Mouse (Mus musculus): ENCODE data around the gene Bglap.

The Bglap gene

DNA sequence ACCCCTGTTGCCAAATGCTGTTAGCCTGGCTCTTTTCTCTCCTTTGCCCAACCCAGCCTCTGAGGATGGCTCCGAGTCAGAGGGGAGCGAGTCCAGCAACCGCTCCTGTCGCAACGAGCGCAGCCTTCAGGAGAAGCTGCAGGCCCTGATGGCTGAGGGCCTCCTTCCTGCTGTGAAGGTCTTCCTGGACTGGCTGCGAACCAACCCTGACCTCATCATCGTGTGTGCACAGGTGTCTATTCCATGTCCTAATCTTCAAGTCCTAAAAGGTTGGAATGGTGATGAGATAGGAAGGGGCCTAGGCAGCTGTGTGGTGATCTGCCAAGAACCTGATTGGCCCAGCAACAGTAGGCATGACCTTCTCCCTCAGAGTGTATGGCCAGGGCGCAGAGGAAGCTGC is 31.4 kb downstream of the Bglap start:
- in situ Hi-C loops (cut with MboI, MseI): loop anchor here in 1 of 2 experiments (10.0 kb wide), 1 partner anchor 342 kb away; no protein-coding TSS in a partner anchor

DNA sequence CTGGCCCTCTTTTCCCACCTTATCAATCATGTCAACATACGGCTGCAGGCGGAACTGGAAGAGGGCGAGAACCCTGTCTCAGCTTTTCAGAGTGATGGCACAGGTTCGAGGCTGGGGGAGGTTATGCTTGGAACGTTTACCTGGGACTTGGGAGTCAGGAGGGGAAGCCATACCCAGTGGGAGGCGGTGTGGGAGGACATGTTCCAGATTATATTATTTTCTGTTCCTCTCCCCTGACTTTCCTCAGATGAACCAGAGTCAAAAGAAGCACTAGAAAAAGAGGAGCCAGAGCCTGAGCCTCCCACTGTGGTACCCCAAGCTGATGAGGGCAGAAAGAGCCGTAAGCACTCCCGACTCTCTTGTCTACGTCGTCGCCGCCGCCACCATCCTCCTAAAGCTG is 33.5 kb downstream of the Bglap start:
- in situ Hi-C loops (cut with MboI, MseI): loop anchor here in 1 of 2 experiments (10.0 kb wide), 1 partner anchor 344 kb away; no protein-coding TSS in a partner anchor

DNA sequence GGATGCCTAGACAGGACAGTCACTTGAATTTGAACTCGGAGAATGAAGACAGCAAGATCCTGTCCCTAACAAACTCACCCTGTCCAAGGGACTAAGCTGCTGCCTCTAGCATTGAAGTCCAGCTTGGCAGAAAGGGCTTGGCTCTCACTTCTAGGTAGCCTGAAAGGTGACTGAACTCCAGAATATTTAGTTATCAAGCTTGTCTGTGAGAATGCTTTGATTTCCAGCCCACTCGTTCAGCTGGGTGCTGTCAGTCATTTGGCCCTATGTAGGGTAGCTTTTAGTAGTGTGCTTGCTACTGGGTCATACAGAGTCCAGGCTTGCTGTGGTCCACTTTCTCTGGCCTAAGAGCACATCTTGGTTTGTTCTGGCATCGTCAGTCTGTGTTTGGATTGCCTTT is 45.3 kb downstream of the Bglap start:
- in situ Hi-C loops (cut with MboI, MseI): no loop called here

DNA sequence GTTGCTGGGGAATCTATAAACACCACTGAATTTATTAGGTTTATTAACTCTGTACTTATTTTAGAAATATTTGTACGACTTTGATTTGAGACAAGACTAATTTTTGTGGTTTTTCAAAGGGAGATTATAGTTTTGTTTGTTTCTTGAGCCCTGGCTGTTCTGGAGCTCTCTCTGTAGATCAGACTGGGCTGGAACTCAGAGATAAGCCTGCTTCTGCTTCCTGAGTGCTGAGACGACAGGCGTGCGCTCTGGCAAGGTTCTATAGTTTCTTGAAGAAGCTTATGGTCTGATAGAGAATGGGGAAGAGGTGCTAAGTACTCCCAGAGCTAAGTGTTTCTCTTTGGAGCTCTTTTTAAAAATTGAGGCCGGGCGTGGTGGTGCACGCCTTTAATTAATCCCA is 45.9 kb downstream of the Bglap start:
- in situ Hi-C loops (cut with MboI, MseI): no loop called here

DNA sequence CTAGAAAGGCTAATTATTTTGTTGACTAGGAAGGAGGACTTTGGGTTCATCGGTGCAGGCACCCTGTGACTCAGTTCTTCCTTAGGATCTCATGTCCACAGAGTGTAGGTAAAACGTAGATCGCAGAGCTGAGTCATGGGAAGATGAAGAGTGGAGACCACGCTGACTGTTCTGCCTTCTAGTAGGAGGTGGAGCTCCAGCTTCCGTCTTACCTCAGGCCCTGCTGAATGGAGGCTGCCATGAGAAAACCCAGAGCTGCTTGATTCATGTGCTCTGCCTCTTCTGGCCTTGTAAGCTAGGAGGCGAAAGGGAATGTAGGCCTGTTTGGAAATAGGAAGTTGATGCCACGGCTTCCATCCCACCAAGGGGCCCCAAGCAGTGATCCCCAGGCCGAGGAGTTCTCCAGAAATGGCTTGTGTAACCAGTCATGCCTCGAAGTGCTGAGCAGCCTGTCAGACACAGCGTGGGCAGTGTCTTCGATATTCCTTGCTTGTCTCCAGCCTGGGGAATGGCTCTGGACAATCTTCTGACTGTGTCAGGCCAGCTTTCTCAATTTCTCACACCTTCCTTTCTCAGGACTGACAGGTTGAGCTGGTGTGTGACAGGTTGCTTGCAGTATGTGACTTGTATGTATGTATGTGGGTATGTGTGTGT is 46.8 kb downstream of the Bglap start:
- in situ Hi-C loops (cut with MboI, MseI): no loop called here

DNA sequence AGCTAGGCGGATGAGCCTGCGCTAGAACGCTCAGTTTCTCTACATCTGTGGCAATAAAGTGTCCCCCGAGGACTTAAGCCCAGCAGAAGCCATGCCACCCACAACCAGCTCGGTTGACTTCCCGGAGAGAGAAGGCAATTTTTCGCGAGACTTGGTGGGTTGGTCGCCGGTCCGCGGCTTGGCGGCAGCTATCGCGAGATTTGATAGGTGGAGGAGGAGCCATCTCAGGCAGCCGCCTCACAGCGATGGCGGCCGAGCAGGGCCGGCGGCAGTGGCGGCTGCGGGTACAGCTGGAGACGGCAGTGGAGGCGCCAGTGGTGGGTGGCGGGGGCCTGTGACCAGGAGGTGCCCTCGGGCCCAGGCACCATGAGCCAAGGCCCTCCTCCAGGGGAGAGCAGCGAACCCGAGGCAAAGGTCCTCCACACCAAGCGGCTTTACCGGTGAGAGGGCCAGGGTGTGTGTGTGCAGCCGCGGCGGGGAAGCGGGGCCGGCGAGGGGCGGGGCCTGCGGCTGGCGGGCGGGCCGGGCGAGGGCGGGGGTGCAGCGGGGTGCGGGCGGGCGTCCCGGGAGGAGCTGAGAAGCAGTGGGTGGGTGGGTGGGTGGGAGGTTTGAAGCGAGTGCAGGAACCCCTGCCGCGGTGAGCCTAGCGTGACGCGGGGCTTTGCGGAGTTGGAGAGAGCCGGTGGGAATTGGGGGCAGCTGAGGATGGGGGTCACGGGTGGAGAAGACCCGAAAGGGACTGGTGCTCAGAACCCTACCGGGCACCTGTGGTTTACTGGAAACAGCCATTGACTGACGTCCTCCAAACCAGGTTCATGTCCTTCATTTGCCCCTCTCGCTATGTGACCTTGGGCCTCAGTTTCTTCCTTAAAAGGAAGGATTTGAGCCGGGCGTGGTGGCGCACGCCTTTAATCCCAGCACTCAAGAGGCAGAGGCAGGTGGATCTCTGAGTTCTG is 47.9 kb downstream of the Bglap start, which contains the start of the genes Tmem79 and Smg5:
Gene Tmem79 (minus strand): TSS at position 91 of the 956 bp plus-strand sequence.
Gene Smg5 (plus strand): TSS at position 203 of the 956 bp plus-strand sequence.
- in situ Hi-C loops (cut with MboI, MseI): no loop called here

DNA sequence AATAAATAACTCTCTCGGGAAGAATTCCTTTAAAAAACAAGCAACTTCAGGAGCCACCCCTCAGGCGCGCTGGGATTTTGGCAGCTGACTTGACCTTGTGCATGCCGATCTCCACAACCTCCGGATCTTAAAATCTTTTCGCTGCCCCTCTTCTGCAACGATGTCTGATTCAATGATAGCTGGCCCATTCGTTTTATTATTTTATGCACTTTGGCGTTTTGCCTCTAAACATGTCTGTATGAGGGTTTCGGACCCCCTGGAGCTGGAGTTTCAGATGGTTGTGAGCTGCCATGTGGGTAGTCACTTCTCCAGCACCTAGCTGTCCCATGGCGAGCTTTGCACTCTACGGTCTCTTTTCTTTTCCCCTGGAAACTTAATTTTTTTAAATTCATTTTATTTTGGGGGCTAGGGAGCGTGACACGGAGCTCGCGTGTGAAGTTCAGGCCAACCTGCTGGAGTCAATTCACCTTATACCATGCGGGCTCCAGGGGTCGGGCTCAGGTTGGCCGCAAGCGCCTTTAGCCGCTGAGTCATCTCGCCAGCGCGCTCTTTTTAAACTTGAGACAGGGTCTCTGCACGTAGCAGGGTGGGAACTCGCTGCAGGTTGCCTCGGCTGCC is 48.7 kb downstream of the Bglap start:
- in situ Hi-C loops (cut with MboI, MseI): no loop called here

DNA sequence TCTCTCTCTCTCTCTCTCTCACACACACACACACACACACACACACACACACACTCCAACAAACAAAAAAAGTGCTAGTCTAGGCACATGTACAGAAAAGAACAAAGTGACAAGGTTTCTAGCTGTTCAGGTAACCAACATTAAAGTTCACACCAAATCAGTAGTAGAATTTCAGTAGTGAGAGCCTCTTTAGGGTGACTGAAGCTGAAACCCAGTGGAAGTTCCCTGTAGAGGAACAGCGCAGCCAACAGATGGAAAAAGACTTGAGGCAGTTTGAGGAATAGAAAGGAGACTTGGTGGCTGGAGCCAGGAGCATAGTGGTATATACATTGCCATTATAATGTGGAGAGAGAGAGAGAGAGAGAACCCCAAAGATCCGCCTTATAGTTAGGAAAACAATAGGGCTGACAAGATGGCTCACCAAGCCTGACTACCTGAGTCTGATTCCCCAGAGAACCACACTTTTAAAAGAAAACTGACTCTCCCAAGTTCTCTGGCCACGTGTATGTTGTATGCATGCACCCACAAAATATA is 49.3 kb downstream of the Bglap start:
- in situ Hi-C loops (cut with MboI, MseI): loop anchor here in 1 of 2 experiments (5.0 kb wide), 1 partner anchor 38 kb away; the partner anchor contains the start of genes Cct3 and Tsacc

DNA sequence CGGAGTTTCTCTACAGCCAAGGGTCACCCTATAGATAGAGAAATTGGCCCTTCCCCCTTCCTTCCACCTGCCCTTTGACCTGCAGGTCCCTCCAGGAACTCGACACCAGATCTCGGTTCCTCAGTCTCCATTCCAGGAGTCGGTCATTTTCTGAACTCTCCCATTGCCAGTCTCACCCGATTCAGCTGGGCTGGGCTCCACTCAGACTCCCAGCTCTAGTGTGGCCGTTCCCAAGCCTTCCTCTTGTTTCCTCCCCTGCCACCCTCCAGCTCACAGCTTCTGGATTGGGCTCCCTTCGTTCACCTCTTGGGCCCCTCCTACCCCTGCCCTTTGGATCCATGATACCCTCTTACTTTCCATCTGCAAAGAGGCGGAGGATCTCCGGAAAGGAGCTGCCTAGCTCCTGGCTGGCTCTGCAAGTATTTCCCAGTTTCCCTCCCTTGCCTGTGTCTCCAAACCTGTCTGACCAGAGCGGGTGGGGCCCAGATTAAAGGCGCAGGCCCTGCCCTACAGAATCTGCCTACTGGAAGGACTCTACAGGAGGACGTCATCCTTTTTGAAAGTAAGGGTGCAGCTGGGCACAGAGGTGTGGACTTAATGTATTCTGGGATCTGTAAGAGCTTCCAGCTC is 50.1 kb downstream of the Bglap start:
- in situ Hi-C loops (cut with MboI, MseI): loop anchor here in 1 of 2 experiments (5.0 kb wide), 1 partner anchor 37 kb away; the partner anchor contains the start of genes Cct3 and Tsacc

Measured in T-helper 17 cell (primary cell).